Mouse (Mus musculus): ENCODE measurements around the gene Pcsk5. TPM values are rescaled to one million over a fixed set of nuclear protein-coding genes. Genes with fewer than 3 reads are reported as not detected.

Pcsk5 gene
- polyA plus RNA-seq, 1 experiment from 2014 or later = 8.5 TPM

DNA sequence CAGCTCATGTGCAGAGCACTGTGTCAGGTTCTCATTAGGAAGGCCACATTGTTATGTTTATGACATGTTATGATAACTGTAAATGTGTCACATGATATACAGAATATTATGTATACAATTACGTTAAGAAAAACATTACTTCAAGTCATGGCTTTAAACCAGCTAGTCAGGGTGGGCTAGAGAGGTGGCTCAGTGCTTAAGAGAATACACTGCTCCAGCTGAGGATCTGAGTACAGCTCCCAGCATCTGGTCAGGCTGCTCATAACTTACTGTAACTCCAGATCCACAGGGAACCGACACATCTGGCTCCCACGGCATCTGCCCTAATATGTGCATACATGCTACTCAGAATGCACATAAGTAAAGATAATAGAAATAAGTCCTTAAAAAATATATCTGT lies 187.5 kb downstream of the Pcsk5 start:
- no peaks in the 10 kb centered on the region for H3K9me3 ChIP-seq (replicated peaks; ENCODE audit: control insufficient read depth, low read length, poor library complexity, severe bottlenecking)
- H3K4me2 ChIP-seq (ENCODE audit: low read length) = no peak overlapping the region
- H3K4me1 ChIP-seq (ENCODE audit: control insufficient read depth, insufficient read depth, low read length) = no peaks in the 10 kb centered on the region
- H3K4me3 ChIP-seq (ENCODE audit: low read depth, low read length) = no peak overlapping the region
- H3K27me3 ChIP-seq (ENCODE audit: control insufficient read depth, insufficient read depth, low read depth, low read length) = no peaks in the 10 kb centered on the region
- 81% methylated on average over 3 of the region's 3 CpGs for WGBS
- H3K36me3 ChIP-seq (ENCODE audit: control insufficient read depth, insufficient read depth, low read length) = no peaks in the 10 kb centered on the region
- no peak overlapping the region for H3K27ac ChIP-seq (ENCODE audit: low read length)
- H3K9ac ChIP-seq (ENCODE audit: low read depth, low read length) = no peak overlapping the region
- ATAC-seq = no peak

DNA sequence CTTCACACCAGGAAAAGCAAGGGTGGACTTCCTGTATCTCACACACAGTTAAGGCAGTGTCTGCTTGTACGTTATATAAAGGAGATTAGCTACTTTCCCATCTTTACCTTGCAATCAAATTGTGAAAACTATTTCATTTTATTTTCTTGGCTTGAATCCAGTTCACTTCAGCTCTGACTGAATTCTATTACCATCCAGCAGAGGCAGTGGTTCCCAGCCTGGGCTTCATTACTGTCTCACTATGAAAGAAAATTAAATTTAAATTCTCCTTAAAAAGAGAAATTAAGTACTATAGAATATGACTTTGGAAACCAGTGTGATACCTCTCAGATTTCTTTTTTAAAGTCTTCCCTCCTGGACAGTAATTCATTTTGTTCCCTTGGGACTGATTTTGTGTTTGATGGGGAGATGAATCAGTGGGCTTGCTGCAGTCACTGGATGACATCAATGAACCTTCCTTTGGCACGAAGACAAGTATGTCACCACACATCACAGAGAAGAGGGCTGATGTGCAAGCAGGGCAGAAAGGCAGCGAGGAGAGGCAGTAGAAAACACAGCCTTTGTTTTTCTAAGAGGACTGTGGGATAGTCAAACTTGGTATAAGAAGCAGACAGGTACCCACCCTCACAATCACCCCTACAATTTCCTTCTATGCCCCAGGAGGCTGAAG lies 194.2 kb downstream of the Pcsk5 start:
- 47% methylated on average over 3 of the region's 3 CpGs for WGBS
- H3K27me3 ChIP-seq (ENCODE audit: control insufficient read depth, insufficient read depth, low read depth, low read length) = no peaks in the 10 kb centered on the region
- H3K4me1 ChIP-seq (ENCODE audit: control insufficient read depth, insufficient read depth, low read length) = no peaks in the 10 kb centered on the region
- peak; percentile 66 for ATAC-seq
- no peaks in the 10 kb centered on the region for H3K9me3 ChIP-seq (replicated peaks; ENCODE audit: control insufficient read depth, low read length, poor library complexity, severe bottlenecking)
- no peak overlapping the region for H3K4me3 ChIP-seq (ENCODE audit: low read depth, low read length)
- H3K4me2 ChIP-seq (ENCODE audit: low read length) = no peak overlapping the region
- H3K27ac ChIP-seq (ENCODE audit: low read length) = no peak overlapping the region
- H3K36me3 ChIP-seq (ENCODE audit: control insufficient read depth, insufficient read depth, low read length) = no peaks in the 10 kb centered on the region
- H3K9ac ChIP-seq (ENCODE audit: low read depth, low read length) = no peak overlapping the region

DNA sequence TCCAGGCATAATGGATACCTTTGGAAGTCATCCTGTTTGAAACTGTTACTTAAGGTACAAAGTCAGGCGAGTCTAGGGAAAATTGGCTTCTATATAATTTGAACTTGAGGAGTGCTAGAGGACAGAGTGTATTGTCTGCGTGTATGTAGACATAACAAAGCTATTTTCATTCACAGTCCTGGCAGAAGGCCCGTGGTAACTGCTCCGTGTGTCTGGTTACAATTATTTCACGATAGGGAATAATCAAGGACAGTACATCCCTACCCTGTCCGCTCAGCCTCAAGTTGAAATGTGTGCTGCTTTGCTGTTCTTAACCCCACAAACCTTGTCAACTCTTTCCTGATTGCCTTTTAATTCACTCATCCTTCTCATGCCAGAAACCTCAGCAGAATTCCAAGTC lies 201.4 kb downstream of the Pcsk5 start:
- Histone ChIP-seq H3K4me1 (ENCODE audit: control insufficient read depth, insufficient read depth, low read length) (no peaks in the 10 kb centered on the region), H3K9me3 (replicated peaks; ENCODE audit: control insufficient read depth, low read length, poor library complexity, severe bottlenecking) (no peaks in the 10 kb centered on the region), H3K4me2 (ENCODE audit: low read length) (no peak overlapping the region), H3K4me3 (ENCODE audit: low read depth, low read length) (no peak overlapping the region), H3K27ac (ENCODE audit: low read length) (no peak overlapping the region), H3K9ac (ENCODE audit: low read depth, low read length) (no peak overlapping the region), H3K36me3 (ENCODE audit: control insufficient read depth, insufficient read depth, low read length) (no peaks in the 10 kb centered on the region), H3K27me3 (ENCODE audit: control insufficient read depth, insufficient read depth, low read depth, low read length) (no peaks in the 10 kb centered on the region)
- ATAC-seq = no peak
- WGBS = 80% methylated on average over 6 of the region's 6 CpGs

DNA sequence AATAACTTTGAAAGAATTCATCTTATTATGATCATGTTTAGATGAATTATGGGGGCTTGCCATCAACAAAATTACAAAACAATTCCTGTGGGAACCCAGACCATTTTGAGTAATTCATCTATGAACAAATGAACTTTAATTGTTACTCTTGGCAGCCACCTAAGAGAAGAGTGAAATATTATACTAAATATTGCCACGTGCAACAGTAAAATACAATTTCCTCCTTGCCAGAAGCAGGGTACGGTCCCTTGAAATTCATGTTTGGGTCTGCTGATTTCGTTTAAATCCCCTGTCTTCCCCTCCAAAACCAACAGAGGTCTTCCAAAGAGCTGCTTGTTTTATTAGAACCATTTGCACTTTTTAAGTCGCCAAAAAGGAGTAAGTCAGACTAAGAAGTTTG lies 221.8 kb downstream of the Pcsk5 start:
- 84% methylated on average over 4 of the region's 4 CpGs for WGBS

DNA sequence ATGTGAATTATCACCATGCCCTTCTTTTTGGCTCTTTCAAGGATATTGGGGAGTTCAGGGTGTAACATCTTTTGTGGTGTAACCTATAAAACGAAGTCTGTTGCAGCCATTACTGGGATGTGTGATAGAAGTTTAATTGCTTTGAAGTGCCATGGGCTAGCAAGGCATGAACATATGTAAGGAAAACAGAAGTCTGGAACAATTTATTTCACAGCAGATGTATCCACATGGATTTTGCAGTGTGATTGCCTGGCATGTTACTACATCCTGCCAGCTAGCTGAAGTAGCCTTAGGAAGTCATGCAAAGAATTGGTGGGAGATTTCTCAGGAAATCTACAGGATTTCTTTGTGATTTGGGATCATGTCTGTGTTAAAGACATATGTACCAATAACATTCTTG lies 230.9 kb downstream of the Pcsk5 start:
- no peak overlapping the region for H3K27ac ChIP-seq (ENCODE audit: low read length)
- no peak overlapping the region for H3K4me2 ChIP-seq (ENCODE audit: low read length)
- H3K9ac ChIP-seq (ENCODE audit: low read depth, low read length) = no peak overlapping the region
- 66% methylated on average over 1 of the region's 1 CpGs for WGBS
- no peaks in the 10 kb centered on the region for H3K27me3 ChIP-seq (ENCODE audit: control insufficient read depth, insufficient read depth, low read depth, low read length)
- no peak overlapping the region for H3K4me3 ChIP-seq (ENCODE audit: low read depth, low read length)
- H3K36me3 ChIP-seq (ENCODE audit: control insufficient read depth, insufficient read depth, low read length) = no peaks in the 10 kb centered on the region
- ATAC-seq = no peak
- no peaks in the 10 kb centered on the region for H3K9me3 ChIP-seq (replicated peaks; ENCODE audit: control insufficient read depth, low read length, poor library complexity, severe bottlenecking)
- no peaks in the 10 kb centered on the region for H3K4me1 ChIP-seq (ENCODE audit: control insufficient read depth, insufficient read depth, low read length)

More for the DNA sequence above, 221.8 kb downstream of the Pcsk5 start:
- Histone ChIP-seq H3K27ac (ENCODE audit: low read length) (no peak overlapping the region), H3K27me3 (ENCODE audit: control insufficient read depth, insufficient read depth, low read depth, low read length) (no peaks in the 10 kb centered on the region), H3K9ac (ENCODE audit: low read depth, low read length) (no peak overlapping the region), H3K4me2 (ENCODE audit: low read length) (no peak overlapping the region), H3K4me3 (ENCODE audit: low read depth, low read length) (no peak overlapping the region), H3K4me1 (ENCODE audit: control insufficient read depth, insufficient read depth, low read length) (no peaks in the 10 kb centered on the region), H3K9me3 (replicated peaks; ENCODE audit: control insufficient read depth, low read length, poor library complexity, severe bottlenecking) (no peaks in the 10 kb centered on the region), H3K36me3 (ENCODE audit: control insufficient read depth, insufficient read depth, low read length) (no peaks in the 10 kb centered on the region)
- no peak for ATAC-seq

DNA sequence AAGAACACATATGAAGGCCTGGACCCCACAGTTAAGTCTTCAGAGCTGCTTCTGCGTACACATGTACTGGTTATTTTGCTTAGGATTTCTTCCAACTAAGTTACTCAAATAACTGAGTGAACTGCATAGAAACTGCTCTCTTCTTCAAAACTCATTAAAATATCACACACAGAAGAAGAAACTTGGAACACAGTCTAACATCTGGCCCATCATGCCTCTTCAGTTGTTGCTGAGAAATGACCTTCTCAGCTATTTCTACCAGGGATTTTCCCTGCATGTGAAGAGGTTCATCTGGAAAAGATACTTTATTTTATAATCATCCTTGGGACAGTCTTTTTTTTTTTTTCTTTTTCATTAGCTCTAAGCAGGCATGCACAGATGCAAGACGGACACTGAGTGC lies 231.3 kb downstream of the Pcsk5 start:
- WGBS = 83% methylated on average over 2 of the region's 2 CpGs
- no peaks in the 10 kb centered on the region for H3K4me1 ChIP-seq (ENCODE audit: control insufficient read depth, insufficient read depth, low read length)
- no peak overlapping the region for H3K4me2 ChIP-seq (ENCODE audit: low read length)
- H3K36me3 ChIP-seq (ENCODE audit: control insufficient read depth, insufficient read depth, low read length) = no peaks in the 10 kb centered on the region
- no peak overlapping the region for H3K27ac ChIP-seq (ENCODE audit: low read length)
- H3K9ac ChIP-seq (ENCODE audit: low read depth, low read length) = no peak overlapping the region
- no peak for ATAC-seq
- no peak overlapping the region for H3K4me3 ChIP-seq (ENCODE audit: low read depth, low read length)
- no peaks in the 10 kb centered on the region for H3K27me3 ChIP-seq (ENCODE audit: control insufficient read depth, insufficient read depth, low read depth, low read length)
- no peaks in the 10 kb centered on the region for H3K9me3 ChIP-seq (replicated peaks; ENCODE audit: control insufficient read depth, low read length, poor library complexity, severe bottlenecking)

DNA sequence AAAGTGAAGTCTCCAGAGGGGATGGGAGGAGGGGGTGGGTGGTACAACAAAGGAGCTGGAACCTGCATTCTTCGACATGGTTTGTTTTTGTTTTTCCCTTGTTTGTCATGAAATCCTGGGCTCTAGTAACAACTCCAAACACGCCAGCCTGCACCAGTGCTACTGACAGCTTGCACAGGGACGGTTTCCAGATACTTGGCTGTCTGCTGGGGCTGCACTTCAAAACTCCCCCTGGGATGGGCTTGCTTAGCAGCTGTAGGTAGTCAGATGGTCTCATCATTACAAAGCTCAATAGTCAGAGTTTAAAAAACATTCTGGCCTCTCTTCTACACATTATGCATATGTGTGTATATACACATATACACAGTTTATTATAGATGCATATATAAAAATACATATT lies 234.1 kb downstream of the Pcsk5 start:
- ATAC-seq = no peak
- H3K27me3 ChIP-seq (ENCODE audit: control insufficient read depth, insufficient read depth, low read depth, low read length) = no peaks in the 10 kb centered on the region
- 80% methylated on average over 3 of the region's 3 CpGs for WGBS
- H3K4me2 ChIP-seq (ENCODE audit: low read length) = no peak overlapping the region
- no peaks in the 10 kb centered on the region for H3K9me3 ChIP-seq (replicated peaks; ENCODE audit: control insufficient read depth, low read length, poor library complexity, severe bottlenecking)
- H3K27ac ChIP-seq (ENCODE audit: low read length) = no peak overlapping the region
- H3K36me3 ChIP-seq (ENCODE audit: control insufficient read depth, insufficient read depth, low read length) = no peaks in the 10 kb centered on the region
- H3K9ac ChIP-seq (ENCODE audit: low read depth, low read length) = no peak overlapping the region
- H3K4me1 ChIP-seq (ENCODE audit: control insufficient read depth, insufficient read depth, low read length) = peaks cover 4% of the 10 kb centered on the region; the same call in 1 of the 2 replicates
- no peak overlapping the region for H3K4me3 ChIP-seq (ENCODE audit: low read depth, low read length)

DNA sequence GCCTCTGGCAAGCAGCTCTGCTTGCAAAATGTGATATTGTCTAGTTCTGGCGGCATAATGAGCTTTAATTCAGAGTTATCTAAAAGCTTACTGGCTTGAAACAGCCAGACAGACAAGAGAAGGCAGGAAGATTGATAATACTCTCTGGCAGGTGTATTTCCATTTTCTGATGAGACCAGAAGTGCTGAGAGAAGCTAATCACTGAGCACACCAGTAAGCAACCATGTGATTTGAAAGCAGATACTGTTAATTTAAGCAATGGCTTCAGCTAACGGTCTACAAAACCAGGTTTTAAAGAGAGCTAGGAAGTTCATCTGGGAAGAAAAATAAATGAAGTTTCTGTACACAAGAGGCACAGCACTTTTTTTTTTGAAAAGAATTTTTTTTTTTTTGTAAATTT lies 237.1 kb downstream of the Pcsk5 start:
- ATAC-seq = no peak
- Histone ChIP-seq H3K4me3 (ENCODE audit: low read depth, low read length) (no peak overlapping the region), H3K4me2 (ENCODE audit: low read length) (no peak overlapping the region), H3K4me1 (ENCODE audit: control insufficient read depth, insufficient read depth, low read length) (peaks cover 4% of the 10 kb centered on the region; the same call in 1 of the 2 replicates), H3K36me3 (ENCODE audit: control insufficient read depth, insufficient read depth, low read length) (no peaks in the 10 kb centered on the region), H3K27ac (ENCODE audit: low read length) (peak overlapping the region; percentile 47; the same call in 1 of the 2 replicates), H3K9me3 (replicated peaks; ENCODE audit: control insufficient read depth, low read length, poor library complexity, severe bottlenecking) (no peaks in the 10 kb centered on the region), H3K27me3 (ENCODE audit: control insufficient read depth, insufficient read depth, low read depth, low read length) (no peaks in the 10 kb centered on the region), H3K9ac (ENCODE audit: low read depth, low read length) (no peak overlapping the region)
- 52% methylated on average over 2 of the region's 2 CpGs for WGBS

DNA sequence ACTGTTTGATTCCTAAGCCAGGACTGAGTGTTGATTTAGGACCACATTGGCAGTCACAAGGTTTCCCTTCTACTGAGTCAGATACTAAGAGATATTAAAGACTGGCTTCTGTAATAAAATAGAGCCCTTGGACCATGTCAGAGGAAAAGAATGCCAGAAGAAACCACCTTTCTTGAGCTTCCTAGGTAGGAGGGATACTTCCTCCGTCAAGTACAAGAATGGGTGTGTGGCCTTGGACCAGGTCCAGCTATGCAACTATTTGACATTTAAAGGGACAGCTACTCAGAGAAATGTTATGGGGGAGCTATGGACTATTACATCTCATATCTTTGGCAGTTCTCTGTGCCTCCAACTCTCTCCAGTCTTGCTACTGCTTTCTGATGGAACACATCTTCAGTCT lies 244.6 kb downstream of the Pcsk5 start:
- no peaks in the 10 kb centered on the region for H3K27me3 ChIP-seq (ENCODE audit: control insufficient read depth, insufficient read depth, low read depth, low read length)
- H3K4me1 ChIP-seq (ENCODE audit: control insufficient read depth, insufficient read depth, low read length) = no peaks in the 10 kb centered on the region
- no peak overlapping the region for H3K4me2 ChIP-seq (ENCODE audit: low read length)
- H3K4me3 ChIP-seq (ENCODE audit: low read depth, low read length) = no peak overlapping the region
- ATAC-seq = no peak
- H3K9ac ChIP-seq (ENCODE audit: low read depth, low read length) = no peak overlapping the region
- H3K36me3 ChIP-seq (ENCODE audit: control insufficient read depth, insufficient read depth, low read length) = no peaks in the 10 kb centered on the region
- no peaks in the 10 kb centered on the region for H3K9me3 ChIP-seq (replicated peaks; ENCODE audit: control insufficient read depth, low read length, poor library complexity, severe bottlenecking)
- H3K27ac ChIP-seq (ENCODE audit: low read length) = no peak overlapping the region
- 40% methylated on average over 1 of the region's 1 CpGs for WGBS

Measured in midbrain, embryonic 16.5 days (tissue).